8 mouse cellular contexts compared by ENCODE assay signal in the genomic region with DNA sequence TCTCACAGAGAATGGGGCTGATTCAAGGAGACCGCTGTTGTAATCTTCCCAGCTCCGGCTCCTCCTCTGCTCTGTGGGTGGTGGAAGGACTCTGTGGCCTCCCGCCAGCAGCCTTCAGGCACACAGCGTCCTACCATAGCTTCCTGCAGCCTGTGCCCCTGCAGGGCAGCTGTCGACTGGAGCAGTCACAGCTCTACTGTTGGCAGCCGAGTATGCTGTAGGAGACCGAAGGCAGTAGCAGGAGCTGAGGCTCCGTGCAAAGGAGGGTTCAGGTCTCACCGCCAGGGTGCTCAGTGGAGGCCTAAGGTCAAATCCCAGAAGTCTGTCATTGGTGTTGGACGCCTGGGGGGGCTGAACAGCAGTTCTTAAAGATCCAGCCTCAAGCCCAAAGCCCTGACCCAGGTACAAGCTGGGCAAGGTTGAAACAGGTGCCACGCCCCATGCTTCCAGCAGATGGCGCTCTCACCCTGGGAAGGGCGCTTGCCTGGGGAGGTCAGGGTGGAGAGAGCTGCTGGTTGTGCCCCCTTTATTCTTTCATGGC.
DNase-seq lines count a peak whose midpoint lies in the region; ATAC-seq and TF ChIP-seq lines count a peak whose summit lies in the region.

No protein-coding gene starts in this region.

- TF ChIP-seq POLR2A in myocyte (IDR thresholded peaks at IDR 0.05; ENCODE audit: insufficient read length, low read depth) = no peak

- H3K4me2 ChIP-seq in embryonic facial prominence, embryonic 11.5 days (ENCODE audit: low read depth, low read length) = peak overlapping the region; percentile 11; the same call in 1 of the 2 replicates
- H3K4me2 ChIP-seq in liver, embryonic 11.5 days = peak overlapping the region; percentile 60
- peak overlapping the region; percentile 22 for H3K4me2 ChIP-seq in myocyte (ENCODE audit: low read depth)

- H3K4me3 ChIP-seq in embryonic facial prominence, embryonic 11.5 days (ENCODE audit: low read depth, low read length) = no peak overlapping the region
- H3K4me3 ChIP-seq in liver, embryonic 11.5 days (ENCODE audit: low read depth, low read length) = no peak overlapping the region
- H3K4me3 ChIP-seq in myocyte = no peak overlapping the region

- DNase-seq in 416B (ENCODE audit: low read depth) = peak; percentile 62
- peak; percentile 81 for DNase-seq in adrenal gland, adult 2 months
- DNase-seq in embryonic facial prominence, embryonic 11.5 days (ENCODE audit: low spot score) = peak; percentile 79
- DNase-seq in heart, adult 18-20 months = peak; percentile 69 to 87
- DNase-seq in kidney, adult 9 months = peak; percentile 62
- peak; percentile 74 for DNase-seq in liver, embryonic 11.5 days (ENCODE audit: low spot score)
- peak; percentile 85 to 97 for DNase-seq in spleen, postnatal 4 days (ENCODE audit: low spot score in 2 of 2)

- H3K36me3 ChIP-seq in embryonic facial prominence, embryonic 11.5 days (replicated peaks; ENCODE audit: control insufficient read depth, insufficient read depth, low read depth, low read length) = no peaks in the 10 kb centered on the region
- no peaks in the 10 kb centered on the region for H3K36me3 ChIP-seq in liver, embryonic 11.5 days (ENCODE audit: control insufficient read depth, insufficient read depth, low read length)
- H3K36me3 ChIP-seq in myocyte (ENCODE audit: control insufficient read depth, insufficient read depth) = no peaks in the 10 kb centered on the region

- no peak overlapping the region for H3ac ChIP-seq in myocyte (ENCODE audit: control insufficient read depth, insufficient read length)

- peaks cover 22% of the 10 kb centered on the region for H3K4me1 ChIP-seq in embryonic facial prominence, embryonic 11.5 days (ENCODE audit: control insufficient read depth, insufficient read depth, low read length)
- H3K4me1 ChIP-seq in liver, embryonic 11.5 days (replicated peaks; ENCODE audit: control insufficient read depth, insufficient read depth, low read length) = peaks cover 37% of the 10 kb centered on the region

- H3K9ac ChIP-seq in embryonic facial prominence, embryonic 11.5 days (replicated peaks; ENCODE audit: low read length) = 0 out of 2 replicates have a peak overlapping the region, but pooled peaks have one; percentile 43
- H3K9ac ChIP-seq in liver, embryonic 11.5 days (ENCODE audit: low read depth, low read length) = peak overlapping the region; percentile 64

- H3K27me3 ChIP-seq in embryonic facial prominence, embryonic 11.5 days (ENCODE audit: control insufficient read depth, insufficient read depth, low read length) = no peaks in the 10 kb centered on the region
- H3K27me3 ChIP-seq in liver, embryonic 11.5 days (replicated peaks; ENCODE audit: control insufficient read depth, insufficient read depth, low read length) = 0 out of 2 replicates have a peak, but pooled peaks cover 2% of the 10 kb centered on the region
- H3K27me3 ChIP-seq in myocyte (ENCODE audit: control insufficient read depth, insufficient read depth, insufficient read length) = no peaks in the 10 kb centered on the region

- H3K27ac ChIP-seq in embryonic facial prominence, embryonic 11.5 days (replicated peaks; ENCODE audit: low read depth, low read length) = no peak overlapping the region
- peak overlapping the region; percentile 32; the same call in 1 of the 2 replicates for H3K27ac ChIP-seq in liver, embryonic 11.5 days (ENCODE audit: low read depth, low read length)

- H3K79me2 ChIP-seq in myocyte (ENCODE audit: control insufficient read depth, insufficient read depth) = peaks cover 18% of the 10 kb centered on the region

- H3K9me3 ChIP-seq in embryonic facial prominence, embryonic 11.5 days (replicated peaks; ENCODE audit: control insufficient read depth, low read length) = no peaks in the 10 kb centered on the region
- no peaks in the 10 kb centered on the region for H3K9me3 ChIP-seq in liver, embryonic 11.5 days (ENCODE audit: control insufficient read depth, low read length)

- 7% methylated on average over 13 of the region's 13 CpGs for WGBS in embryonic facial prominence, embryonic 11.5 days
- WGBS in liver, embryonic 11.5 days = 10% methylated on average over 13 of the region's 13 CpGs

- no peak for ATAC-seq in embryonic facial prominence, embryonic 11.5 days (replicated peaks; ENCODE audit: insufficient number of reproducible peaks, low FRiP score, low TSS enrichment, low read depth)
- peak; percentile 65 for ATAC-seq in liver, embryonic 11.5 days (replicated peaks; ENCODE audit: low FRiP score)

TF ChIP-seq in myocyte, 11 proteins besides CTCF, POLR2A, EP300 and RAD21:
- TF ChIP-seq MAX (IDR thresholded peaks at IDR 0.05; ENCODE audit: low read depth) (no peak), POLR2AphosphoS2 (IDR thresholded peaks at IDR 0.05; ENCODE audit: insufficient read length, low read depth) (no peak), CEBPB (IDR thresholded peaks at IDR 0.05; ENCODE audit: insufficient read depth, poor library complexity, severe bottlenecking) (no peak), MYOG (IDR thresholded peaks at IDR 0.05; ENCODE audit: control insufficient read depth in 1 of 3, insufficient read depth in 1 of 3, insufficient read length in 2 of 3, low read depth in 2 of 3) (peak; percentile 27 to 85 (median 85)), MYOD1 (IDR thresholded peaks at IDR 0.05; ENCODE audit: control insufficient read depth in 1 of 3, insufficient read length in 2 of 3, low read depth in 2 of 3) (peak in 2 of 3 experiments; percentile 73 to 89)
